Mouse (Mus musculus): Measurements from ENCODE around the gene A030014E15Rik. TPM values are rescaled to one million over a fixed set of nuclear protein-coding genes. Genes with fewer than 3 reads are reported as not detected.

A030014E15Rik gene
- polyA plus RNA-seq (2012; ENCODE audit: low replicate concordance): not detected in 2 replicates

DNA sequence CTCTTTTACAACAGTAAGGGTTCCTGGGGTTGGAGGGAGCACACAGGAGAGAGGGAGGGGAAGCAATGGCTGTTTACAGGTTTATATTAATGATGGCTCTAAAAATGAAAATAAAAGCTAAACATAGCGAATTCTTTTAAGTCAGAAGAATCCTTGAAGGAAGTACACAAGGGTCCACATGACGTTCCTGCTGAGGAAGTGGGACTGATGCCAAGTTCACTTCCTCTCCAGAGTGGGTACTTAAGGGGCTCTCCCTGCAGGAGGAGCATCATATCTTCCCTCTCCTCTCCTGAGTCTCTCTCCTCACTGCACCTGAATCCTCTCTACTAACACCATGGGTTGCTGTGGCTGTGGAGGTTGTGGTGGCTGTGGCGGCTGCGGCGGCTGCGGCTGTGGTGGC lies at the start of gene A030014E15Rik:
TSS of gene A030014E15Rik (plus strand) at position 268 of the 400 bp plus-strand sequence.

DNA sequence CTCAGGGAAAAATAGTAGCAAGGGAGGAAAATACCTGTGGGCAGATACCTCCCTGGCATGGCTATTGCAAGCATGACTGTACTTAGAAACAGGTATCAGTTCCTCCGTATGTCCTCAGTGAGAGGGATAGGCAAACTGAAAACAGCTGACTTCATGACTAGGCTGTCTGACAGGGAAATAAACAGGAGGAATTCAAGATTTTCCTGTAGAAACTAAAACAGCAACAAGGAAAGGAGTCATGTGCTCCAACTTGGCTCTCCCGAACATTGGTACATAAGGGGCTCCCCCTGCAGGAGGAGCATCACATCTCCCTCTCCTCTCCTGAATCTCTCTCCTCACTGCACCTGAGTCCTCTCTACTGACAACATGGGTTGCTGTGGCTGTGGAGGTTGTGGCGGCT lies 11.7 kb upstream of the A030014E15Rik start, which contains the start of gene A030005L19Rik:
TSS of gene A030005L19Rik (plus strand) at position 301 of the 400 bp plus-strand sequence.

GRCm38 (mm10) chr1:82931326-82931725 lies 6.6 kb downstream of the A030014E15Rik start, which contains the start of gene Gm6217:
TSS of gene Gm6217 (minus strand) at chr1:82931399.

DNA sequence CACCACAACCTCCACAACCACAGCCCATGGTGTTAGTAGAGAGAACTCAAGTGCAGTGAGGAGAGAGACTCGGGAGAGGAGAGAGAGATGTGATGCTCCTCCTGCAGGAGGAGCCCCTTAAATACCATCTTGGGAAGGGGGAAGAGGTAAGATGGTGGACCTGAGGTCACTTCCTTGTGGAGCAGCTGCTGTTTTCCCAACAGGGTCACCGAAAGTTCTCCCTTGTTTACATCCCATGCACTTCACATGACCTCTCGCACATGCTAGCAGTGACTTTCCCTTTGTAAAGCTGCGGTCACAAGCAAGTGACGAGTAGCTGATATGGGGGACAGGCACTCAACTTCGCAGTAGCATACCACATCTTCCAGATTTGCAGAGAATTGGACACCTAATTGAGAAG lies 18.6 kb downstream of the A030014E15Rik start, which contains the start of gene A030003K21Rik:
TSS of gene A030003K21Rik (minus strand) at position 94 of the 400 bp plus-strand sequence.

DNA sequence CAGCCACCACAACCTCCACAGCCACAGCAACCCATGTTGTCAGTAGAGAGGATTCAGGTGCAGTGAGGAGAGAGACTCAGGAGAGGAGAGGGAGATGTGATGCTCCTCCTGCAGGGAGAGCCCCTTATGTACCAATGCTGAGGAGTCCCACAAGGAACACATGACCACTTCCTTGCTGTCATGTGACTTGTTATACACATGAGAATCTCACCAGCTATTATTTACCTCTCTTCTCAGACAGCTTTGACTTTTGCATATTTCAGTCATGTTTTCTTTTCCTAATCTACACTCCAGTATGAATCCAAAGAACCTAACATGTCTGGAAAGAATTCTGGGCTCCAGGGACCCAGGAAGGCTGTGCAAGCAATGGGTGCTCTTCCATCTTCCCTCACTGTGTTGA lies 31.2 kb downstream of the A030014E15Rik start, which contains the start of gene Gm7544:
TSS of gene Gm7544 (minus strand) at position 101 of the 400 bp plus-strand sequence.

GRCm38 (mm10) chr1:82959870-82960385 lies 35.2 kb downstream of the A030014E15Rik start, which contains the start of gene Gm47955:
TSS of gene Gm47955 (plus strand) at chr1:82960286.

Other genes starting within 250 kb of the A030014E15Rik start
- 143 and 239 TPM in 2 replicates for gene Mff, start 200.0 kb upstream of the A030014E15Rik start, polyA plus RNA-seq (2012; ENCODE audit: low replicate concordance)
- gene Tm4sf20, start 156.5 kb upstream of the A030014E15Rik start, polyA plus RNA-seq (2012; ENCODE audit: low replicate concordance): not detected in 2 replicates
- gene Gm47791, start 153.7 kb upstream of the A030014E15Rik start, polyA plus RNA-seq (2012; ENCODE audit: low replicate concordance): not detected in 2 replicates
- 16.3 and 16.5 TPM in 2 replicates for gene Agfg1, start 85.4 kb upstream of the A030014E15Rik start, polyA plus RNA-seq (2012; ENCODE audit: low replicate concordance)
- 0.26 TPM in 1 of 2 replicates, not detected in the other for gene A030005L19Rik, start 11.6 kb upstream of the A030014E15Rik start, polyA plus RNA-seq (2012; ENCODE audit: low replicate concordance)
- not detected in 2 replicates for gene Gm6217, start 6.5 kb downstream of the A030014E15Rik start, polyA plus RNA-seq (2012; ENCODE audit: low replicate concordance)
- gene A030003K21Rik, start 18.5 kb downstream of the A030014E15Rik start, polyA plus RNA-seq (2012; ENCODE audit: low replicate concordance): not detected in 2 replicates
- not detected in 2 replicates for gene Gm7544, start 31.1 kb downstream of the A030014E15Rik start, polyA plus RNA-seq (2012; ENCODE audit: low replicate concordance)
- gene Gm47955, start 35.4 kb downstream of the A030014E15Rik start, polyA plus RNA-seq (2012; ENCODE audit: low replicate concordance): not detected in 2 replicates
- gene Gm47959, start 75.6 kb downstream of the A030014E15Rik start, polyA plus RNA-seq (2012; ENCODE audit: low replicate concordance): not detected in 2 replicates
- gene Slc19a3, start 113.5 kb downstream of the A030014E15Rik start, polyA plus RNA-seq (2012; ENCODE audit: low replicate concordance): 0.11 TPM in 1 of 2 replicates, not detected in the other
- not detected in 2 replicates for gene Krtap28-10, start 117.6 kb downstream of the A030014E15Rik start, polyA plus RNA-seq (2012; ENCODE audit: low replicate concordance)
- gene Gm47969, start 120.0 kb downstream of the A030014E15Rik start, polyA plus RNA-seq (2012; ENCODE audit: low replicate concordance): not detected in 2 replicates
- gene A030005K14Rik, start 134.5 kb downstream of the A030014E15Rik start, polyA plus RNA-seq (2012; ENCODE audit: low replicate concordance): not detected in 2 replicates
- gene Krtap28-13, start 136.0 kb downstream of the A030014E15Rik start, polyA plus RNA-seq (2012; ENCODE audit: low replicate concordance): not detected in 2 replicates
- not detected in 2 replicates for gene Ccl20, start 191.8 kb downstream of the A030014E15Rik start, polyA plus RNA-seq (2012; ENCODE audit: low replicate concordance)
- not detected in 2 replicates for gene Daw1, start 234.8 kb downstream of the A030014E15Rik start, polyA plus RNA-seq (2012; ENCODE audit: low replicate concordance)

Measured in hematopoietic multipotent progenitor cell, adult 10-12 weeks (in vitro differentiated cells).